Mouse (Mus musculus) limb, embryonic 13.5 days (tissue): ENCODE measurements around the gene Gins3. TPM values are rescaled to one million over a fixed set of nuclear protein-coding genes. Genes with fewer than 3 reads are reported as not detected.

Source experiments
- ATAC-seq: fragments of 200-750 bp; cut with Nextera tagmentation; 2 replicates; pipeline ENCODE4 v1.8.0; 2017; ENCODE audit warnings: low read depth, moderate number of reproducible peaks, moderate TSS enrichment; ENCODE audit not compliant: low FRiP score
- H3K27ac ChIP-seq: fragments of 300-500 bp; sonication (generic); 2 replicates; pipeline ENCODE4 v1.5.1; 2015; ENCODE audit warnings: inconsistent platforms, mild to moderate bottlenecking, moderate library complexity
- H3K27me3 ChIP-seq: fragments of 300-500 bp; sonication (generic); 2 replicates; pipeline ENCODE4 v1.6.1; 2015; ENCODE audit warnings: mild to moderate bottlenecking, inconsistent platforms
- H3K36me3 ChIP-seq: fragments of 300-500 bp; sonication (generic); 2 replicates; pipeline ENCODE4 v1.6.1; 2015; ENCODE audit warnings: inconsistent platforms, mild to moderate bottlenecking, moderate library complexity
- H3K4me1 ChIP-seq: fragments of 300-500 bp; sonication (generic); 2 replicates; pipeline ENCODE4 v1.6.1; 2015; ENCODE audit warnings: inconsistent platforms
- H3K4me2 ChIP-seq: fragments of 300-500 bp; sonication (generic); replicated peaks from 2 replicates; pipeline ENCODE4 v1.6.1; 2015; ENCODE audit warnings: inconsistent platforms, mild to moderate bottlenecking, moderate library complexity
- H3K4me3 ChIP-seq: fragments of 300-500 bp; sonication (generic); 2 replicates; pipeline ENCODE4 v1.5.1; 2015; ENCODE audit warnings: moderate library complexity, mild to moderate bottlenecking, inconsistent platforms
- H3K9ac ChIP-seq: fragments of 300-500 bp; sonication (generic); 2 replicates; pipeline ENCODE4 v1.6.1; 2015; ENCODE audit warnings: mild to moderate bottlenecking, inconsistent platforms
- H3K9me3 ChIP-seq: fragments of 300-500 bp; sonication (generic); 2 replicates; pipeline ENCODE4 v1.6.1; 2016; ENCODE audit warnings: inconsistent platforms
- WGBS: fragments of 180-500 bp; shearing (Covaris S2); methylation state at CpG from one replicate; pipeline ENCODE4 v1.1.7; 2015; 5-methylcytosine and 5-hydroxymethylcytosine counted together
- polyA plus RNA-seq: library from polyadenylated mRNA; unstranded; fragments of >200 nt; fragmentation: Nextera tagmentation; extraction: Ambion mirVana; gene quantifications from 2 replicates; pipeline ENCODE4 v1.2.1, GENCODE M21; 2015

Gene Gins3
- polyA plus RNA-seq, 1 experiment from 2014 or later: 28.0 TPM

GRCm38 (mm10) chr8:95672811-95673210 lies 39.6 kb downstream of the Gins3 start:
- H3K36me3 ChIP-seq: no peaks in the 10 kb centered on the region
- H3K27ac ChIP-seq: no peak overlapping the region
- 66% methylated on average over 5 of the region's 5 CpGs for WGBS
- H3K4me2 ChIP-seq: no peak overlapping the region
- no peak overlapping the region for H3K4me3 ChIP-seq
- peaks cover 61% of the 10 kb centered on the region for H3K27me3 ChIP-seq
- H3K9ac ChIP-seq: no peak overlapping the region
- H3K9me3 ChIP-seq: no peaks in the 10 kb centered on the region
- ATAC-seq: no peak
- 0 out of 2 replicates have a peak, but pooled peaks cover 6% of the 10 kb centered on the region for H3K4me1 ChIP-seq

DNA sequence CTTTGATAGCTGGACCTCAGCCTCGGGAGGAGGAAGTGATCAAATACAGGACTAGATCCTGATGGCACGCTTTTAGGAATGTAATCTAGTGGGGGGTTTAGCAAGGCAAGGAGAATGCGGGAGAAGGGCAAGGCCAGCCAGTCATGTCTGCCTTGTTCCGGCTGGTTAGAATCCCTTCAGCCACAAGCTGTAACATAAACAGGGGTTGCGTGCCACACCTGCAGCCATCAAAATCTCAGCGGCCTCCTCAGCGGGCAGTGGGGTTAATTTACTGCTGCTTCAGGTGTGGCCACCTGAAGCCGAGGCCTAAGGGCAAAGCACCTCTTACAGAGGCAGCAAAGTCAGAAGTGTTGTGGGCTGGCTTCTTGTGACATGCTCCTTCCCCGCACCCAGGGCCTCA lies 43.4 kb downstream of the Gins3 start, which contains the start of gene Ndrg4:
Ndrg4 (plus strand) TSS at position 350 of the 400 bp plus-strand sequence.
- WGBS: 23% methylated on average over 9 of the region's 9 CpGs

DNA sequence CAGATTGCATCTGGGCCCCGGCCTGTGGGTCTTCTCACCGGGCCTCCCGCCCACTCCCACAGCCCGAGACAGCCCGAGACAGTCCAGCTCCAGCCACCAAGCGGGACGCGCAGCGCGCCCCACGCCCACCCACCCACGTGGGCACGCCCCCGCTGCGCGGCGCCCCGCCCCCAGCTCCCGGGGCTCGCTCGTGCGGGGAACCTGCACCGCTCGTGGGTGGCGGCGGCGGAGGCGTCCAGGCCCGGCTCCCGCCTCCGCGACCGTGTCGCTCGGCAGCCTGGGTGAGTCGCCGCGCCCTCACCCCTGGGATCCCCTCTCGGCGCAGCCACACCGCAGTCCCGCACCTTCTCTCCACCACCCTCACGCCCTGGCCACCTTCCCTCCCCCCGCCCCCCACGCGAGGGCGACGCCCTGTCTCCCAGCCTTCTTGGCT lies 44.4 kb downstream of the Gins3 start:
- ATAC-seq: peak; percentile 42
- Histone ChIP-seq H3K27ac (no peak overlapping the region), H3K4me1 (peaks cover 13% of the 10 kb centered on the region; the same call in 1 of the 2 replicates)

More for the DNA sequence above, 43.4 kb downstream of the Gins3 start, which contains the start of gene Ndrg4:
- H3K4me2 ChIP-seq: peak within 1 kb of the TSS; percentile 96
- H3K36me3 ChIP-seq: no peaks in the 10 kb centered on the region
- H3K27me3 ChIP-seq: peaks cover 95% of the 10 kb centered on the region
- peaks cover 13% of the 10 kb centered on the region; the same call in 1 of the 2 replicates for H3K4me1 ChIP-seq
- H3K9me3 ChIP-seq: no peaks in the 10 kb centered on the region
- ATAC-seq: no peak
- H3K27ac ChIP-seq: no peak within 1 kb of the TSS
- peak within 1 kb of the TSS; percentile 60 for H3K4me3 ChIP-seq
- H3K9ac ChIP-seq: peak within 1 kb of the TSS; percentile 59

DNA sequence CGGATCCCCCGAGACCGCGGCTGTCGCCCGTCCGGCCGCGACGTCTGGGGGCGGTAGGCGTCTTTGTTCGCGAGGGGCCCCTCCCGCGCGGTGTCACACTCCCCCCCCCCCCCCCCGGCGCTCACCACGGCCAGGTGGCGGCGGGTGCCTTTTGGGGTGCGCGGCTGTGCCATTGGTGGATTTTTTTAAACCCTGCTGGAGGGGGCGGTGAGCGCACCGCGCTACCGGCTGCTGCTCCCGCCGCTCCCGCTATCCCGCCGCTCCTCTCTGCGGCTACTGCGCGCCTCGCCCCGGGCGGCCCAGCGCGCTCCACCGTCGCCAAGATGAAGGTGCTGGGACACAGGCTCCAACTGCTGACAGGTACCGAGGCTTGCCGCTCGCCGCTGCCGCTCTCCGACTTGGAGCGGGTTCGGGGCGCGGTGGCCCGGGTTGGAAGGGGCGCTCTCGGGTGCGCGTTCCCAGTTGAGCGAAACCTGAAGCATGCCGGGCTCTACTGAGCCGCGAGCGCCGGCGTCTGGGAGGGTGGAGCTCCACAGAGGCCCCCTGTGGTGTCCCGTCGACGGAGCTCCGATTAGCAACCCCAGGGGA lies 44.9 kb downstream of the Gins3 start:
- H3K4me1 ChIP-seq: peaks cover 13% of the 10 kb centered on the region; the same call in 1 of the 2 replicates
- no peak overlapping the region for H3K27ac ChIP-seq
- ATAC-seq: peak; percentile 38; the same call in 1 of the 2 replicates
- H3K27me3 ChIP-seq: peaks cover 86% of the 10 kb centered on the region
- WGBS: under 1% methylated on average over 48 of the region's 70 CpGs
- no peaks in the 10 kb centered on the region for H3K36me3 ChIP-seq
- no peaks in the 10 kb centered on the region for H3K9me3 ChIP-seq
- H3K4me3 ChIP-seq: peak overlapping the region; percentile 60
- peak overlapping the region; percentile 96 for H3K4me2 ChIP-seq
- peak overlapping the region; percentile 59 for H3K9ac ChIP-seq

More for the DNA sequence above, 44.4 kb downstream of the Gins3 start:
- no peaks in the 10 kb centered on the region for H3K36me3 ChIP-seq
- WGBS: 2% methylated on average over 28 of the region's 48 CpGs
- H3K9me3 ChIP-seq: no peaks in the 10 kb centered on the region
- peaks cover 91% of the 10 kb centered on the region for H3K27me3 ChIP-seq
- H3K4me2 ChIP-seq: peak overlapping the region; percentile 96
- peak overlapping the region; percentile 60 for H3K4me3 ChIP-seq
- H3K9ac ChIP-seq: peak overlapping the region; percentile 59

DNA sequence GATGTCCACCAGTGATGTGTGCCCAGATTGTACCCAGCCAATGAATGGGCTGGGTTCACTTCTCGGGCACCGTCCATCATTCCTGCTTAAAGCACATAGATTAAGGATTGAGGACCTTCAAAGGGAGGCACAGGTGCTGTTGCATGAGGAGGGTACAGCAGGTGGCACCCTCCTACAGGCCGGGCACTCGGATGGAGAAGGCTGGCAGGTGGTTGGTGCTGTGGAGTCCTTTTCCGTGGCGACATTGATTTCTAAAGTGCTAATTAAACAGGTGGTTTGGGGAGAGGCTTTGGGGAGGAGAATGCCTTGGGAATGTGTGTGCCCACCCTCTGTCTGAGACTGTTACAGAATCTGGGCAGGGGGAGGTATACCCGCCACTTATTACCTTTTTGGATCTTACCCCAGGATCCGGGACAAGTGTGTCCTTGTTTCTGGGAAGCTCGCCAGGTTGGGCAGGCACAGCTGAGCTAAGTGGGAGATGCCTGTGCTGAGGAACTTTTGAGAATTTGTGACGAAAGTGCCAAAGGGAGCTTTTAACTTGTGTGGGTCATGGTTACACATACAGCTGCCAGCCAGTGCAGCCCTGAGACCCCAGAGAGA lies 54.9 kb downstream of the Gins3 start:
- Histone ChIP-seq H3K9me3 (no peaks in the 10 kb centered on the region), H3K36me3 (no peaks in the 10 kb centered on the region), H3K4me3 (no peak overlapping the region), H3K27me3 (peaks cover 55% of the 10 kb centered on the region), H3K4me1 (no peaks in the 10 kb centered on the region), H3K27ac (no peak overlapping the region), H3K4me2 (no peak overlapping the region), H3K9ac (no peak overlapping the region)
- ATAC-seq: no peak
- WGBS: 72% methylated on average over 10 of the region's 10 CpGs

GRCm38 (mm10) chr8:95690929-95691541 lies 57.8 kb downstream of the Gins3 start:
- WGBS: 76% methylated on average over 13 of the region's 13 CpGs
- H3K27me3 ChIP-seq: peaks cover 58% of the 10 kb centered on the region

DNA sequence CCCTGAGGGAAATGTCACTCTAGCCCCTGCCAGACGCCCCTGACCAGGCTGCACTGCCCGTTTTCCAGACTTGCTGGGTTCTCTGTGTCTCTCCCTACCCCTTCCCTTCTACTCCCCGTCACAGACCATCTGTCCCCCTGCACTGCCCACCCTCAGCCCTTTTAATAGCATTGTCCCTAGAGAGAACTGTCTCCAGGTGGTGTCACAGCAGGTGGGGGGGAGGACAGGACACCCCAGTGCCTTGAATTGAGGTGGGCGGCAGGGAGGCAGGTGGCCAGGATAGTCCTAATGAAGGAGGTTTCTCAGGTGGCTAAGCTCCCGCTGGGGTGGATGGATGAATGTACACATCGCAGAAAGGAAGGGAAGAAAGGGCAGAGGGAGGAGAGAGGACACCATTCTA lies 61.4 kb downstream of the Gins3 start:
- Histone ChIP-seq H3K4me1 (peaks cover 11% of the 10 kb centered on the region), H3K4me2 (no peak overlapping the region), H3K9me3 (no peaks in the 10 kb centered on the region), H3K27me3 (peaks cover 59% of the 10 kb centered on the region), H3K4me3 (no peak overlapping the region), H3K9ac (no peak overlapping the region), H3K36me3 (no peaks in the 10 kb centered on the region), H3K27ac (no peak overlapping the region)
- no peak for ATAC-seq
- WGBS: 20% methylated on average over 6 of the region's 6 CpGs

More at GRCm38 (mm10) chr8:95690929-95691541, 57.8 kb downstream of the Gins3 start:
- H3K36me3 ChIP-seq: no peaks in the 10 kb centered on the region
- H3K4me1 ChIP-seq: peaks cover 4% of the 10 kb centered on the region
- no peak overlapping the region for H3K9ac ChIP-seq
- ATAC-seq: no peak
- no peak overlapping the region for H3K4me3 ChIP-seq
- no peaks in the 10 kb centered on the region for H3K9me3 ChIP-seq
- no peak overlapping the region for H3K4me2 ChIP-seq
- H3K27ac ChIP-seq: no peak overlapping the region

Other genes with a start within 250 kb of the Gins3 start
- 154 and 161 TPM in 2 replicates for gene Cfap20, start 198.6 kb upstream of the Gins3 start, polyA plus RNA-seq
- 11.9 and 15.4 TPM in 2 replicates for gene Csnk2a2, start 143.4 kb upstream of the Gins3 start, polyA plus RNA-seq
- 0.22 and 0.24 TPM in 2 replicates for gene Ccdc113, start 99.4 kb upstream of the Gins3 start, polyA plus RNA-seq
- not detected in 2 replicates for gene Prss54, start 57.1 kb upstream of the Gins3 start, polyA plus RNA-seq
- gene Ndrg4, start 43.5 kb downstream of the Gins3 start, polyA plus RNA-seq: 15.8 and 17.5 TPM in 2 replicates
- 15.1 and 19.8 TPM in 2 replicates for gene Setd6, start 82.4 kb downstream of the Gins3 start, polyA plus RNA-seq
- gene Cnot1, start 174.0 kb downstream of the Gins3 start, polyA plus RNA-seq: 65.0 and 71.7 TPM in 2 replicates
- gene Sap18b, start 191.9 kb downstream of the Gins3 start, polyA plus RNA-seq: 346 and 351 TPM in 2 replicates
- 15.1 and 16.3 TPM in 2 replicates for gene Slc38a7, start 220.1 kb downstream of the Gins3 start, polyA plus RNA-seq